Mouse (Mus musculus): ENCODE results near the gene Rfk.

DNA sequence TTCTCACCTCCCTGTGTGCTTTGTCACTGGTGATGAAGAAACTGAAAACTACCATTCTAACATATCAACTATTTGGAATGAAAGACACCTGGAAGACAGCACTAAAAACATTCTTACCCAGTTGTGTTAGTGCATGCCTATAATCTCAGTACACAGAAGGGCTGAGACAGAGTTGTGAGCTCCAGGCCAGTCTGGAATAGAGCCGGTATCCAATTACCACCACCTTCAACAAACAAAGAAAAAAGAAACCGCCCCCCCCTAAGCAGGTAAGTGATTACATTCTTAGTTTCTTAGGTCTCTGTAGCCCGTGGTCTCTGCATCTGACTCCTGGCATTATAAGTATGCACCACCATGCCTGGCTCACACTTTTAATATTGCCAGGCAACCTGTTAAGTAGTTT lies 977 bp upstream of the Rfk start:
- TF ChIP-seq CTCF (IDR thresholded peaks at IDR 0.05; ENCODE audit: borderline replicate concordance, extremely low read depth, insufficient read depth, insufficient read length) (no peak), POLR2A (IDR thresholded peaks at IDR 0.05; ENCODE audit: borderline replicate concordance, extremely low read depth, insufficient read depth, insufficient read length, poor library complexity, severe bottlenecking) (no peak)
